Mouse (Mus musculus) neutrophil, adult 59 days (primary cell): ENCODE results near the gene Bpifb2. TPM values are rescaled to one million over a fixed set of nuclear protein-coding genes. Genes with fewer than 3 reads are reported as not detected.

ENCODE experiments used
- total RNA-seq, 2 experiments: library from RNA; stranded (reverse); gene quantifications; 1 replicate in 1 of 2; 2 replicates in 1 of 2; pipeline ENCODE4 v1.2.4; 2023

Gene Bpifb2
- total RNA-seq = not detected

GRCm38 (mm10) chr2:153874745-153875144 is at the start of gene Bpifb2:
Gene Bpifb2, plus strand, starts transcription at chr2:153875045.

GRCm38 (mm10) chr2:153870984-153871383 is 3.9 kb upstream of the Bpifb2 start, which contains the start of gene Sun5:
Gene Sun5, minus strand, starts transcription at chr2:153871084.

GRCm38 (mm10) chr2:153900088-153900487 is 25.2 kb downstream of the Bpifb2 start, which contains the start of gene Bpifb6:
Gene Bpifb6, plus strand, starts transcription at chr2:153900388.

GRCm38 (mm10) chr2:153917930-153918329 is 43.1 kb downstream of the Bpifb2 start, which contains the start of gene Bpifb3:
Gene Bpifb3, plus strand, starts transcription at chr2:153918230.

GRCm38 (mm10) chr2:153937843-153938242 is 63.0 kb downstream of the Bpifb2 start, which contains the start of gene Bpifb4:
Gene Bpifb4, plus strand, starts transcription at chr2:153938212.

Other genes with a start within 250 kb of the Bpifb2 start
- 10 to 100 TPM; 24.0 to 28.9 TPM for gene Commd7, start 242.3 kb upstream of the Bpifb2 start, total RNA-seq
- gene Dnmt3b, start 225.6 kb upstream of the Bpifb2 start, total RNA-seq = 1 to 10 TPM; 2.2 to 2.6 TPM
- not detected for gene Dnmt3c, start 178.4 kb upstream of the Bpifb2 start, total RNA-seq
- 100 to 1,000 TPM; 111 to 124 TPM for gene Mapre1, start 133.8 kb upstream of the Bpifb2 start, total RNA-seq
- under 1 TPM; 0.31 TPM for gene Efcab8, start 95.1 kb upstream of the Bpifb2 start, total RNA-seq
- gene Sun5, start 4.0 kb upstream of the Bpifb2 start, total RNA-seq = not detected
- not detected for gene Bpifb6, start 25.3 kb downstream of the Bpifb2 start, total RNA-seq
- not detected for gene Bpifb3, start 43.2 kb downstream of the Bpifb2 start, total RNA-seq
- gene Bpifb4, start 63.2 kb downstream of the Bpifb2 start, total RNA-seq = not detected
- gene Bpifa6, start 99.9 kb downstream of the Bpifb2 start, total RNA-seq = not detected
- gene Bpifa2, start 133.2 kb downstream of the Bpifb2 start, total RNA-seq = not detected